Mouse (Mus musculus): ENCODE data around the gene Arid4b. TPM values are rescaled to one million over a fixed set of nuclear protein-coding genes. Genes with fewer than 3 reads are reported as not detected.

Arid4b gene
- polyA plus RNA-seq, 1 experiment from 2014 or later: 50.0 TPM

- no peak overlapping the region for H3K27ac ChIP-seq (replicated peaks; ENCODE audit: low read depth, low read length)
- H3K9ac ChIP-seq (ENCODE audit: low read depth, low read length): no peak overlapping the region
- H3K4me2 ChIP-seq (ENCODE audit: low read depth, low read length): no peak overlapping the region
- no peak overlapping the region for H3K4me3 ChIP-seq (ENCODE audit: low read depth, low read length)
- H3K36me3 ChIP-seq (ENCODE audit: control insufficient read depth, insufficient read depth, low read length): no peaks in the 10 kb centered on the region
- H3K4me1 ChIP-seq (ENCODE audit: control insufficient read depth, insufficient read depth, low read length): no peaks in the 10 kb centered on the region; the same call in 1 of the 2 replicates
- no peaks in the 10 kb centered on the region for H3K27me3 ChIP-seq (replicated peaks; ENCODE audit: control insufficient read depth, insufficient read depth, low read length)
- ATAC-seq (ENCODE audit: low read depth) (no peak), DNase-seq (ENCODE audit: low spot score) (no peak)
- no peaks in the 10 kb centered on the region for H3K9me3 ChIP-seq (ENCODE audit: control insufficient read depth, low read length)
- WGBS: 70% methylated on average over 1 of the region's 1 CpGs
Measured at GRCm38 (mm10) chr13:14111146-14111545, 48.1 kb downstream of the Arid4b start.

- peak; percentile 74; the same call in 1 of the 2 replicates for ATAC-seq (ENCODE audit: low read depth)
- H3K27ac ChIP-seq (replicated peaks; ENCODE audit: low read depth, low read length): no peak overlapping the region
- no peak overlapping the region for H3K4me2 ChIP-seq (ENCODE audit: low read depth, low read length)
- H3K9ac ChIP-seq (ENCODE audit: low read depth, low read length): no peak overlapping the region
- H3K4me3 ChIP-seq (ENCODE audit: low read depth, low read length): no peak overlapping the region
- H3K27me3 ChIP-seq (replicated peaks; ENCODE audit: control insufficient read depth, insufficient read depth, low read length): no peaks in the 10 kb centered on the region
- H3K4me1 ChIP-seq (ENCODE audit: control insufficient read depth, insufficient read depth, low read length): no peaks in the 10 kb centered on the region; the same call in 1 of the 2 replicates
- WGBS: 81% methylated on average over 4 of the region's 4 CpGs
- no peak for DNase-seq (ENCODE audit: low spot score)
- no peaks in the 10 kb centered on the region for H3K9me3 ChIP-seq (ENCODE audit: control insufficient read depth, low read length)
- H3K36me3 ChIP-seq (ENCODE audit: control insufficient read depth, insufficient read depth, low read length): no peaks in the 10 kb centered on the region
Measured at GRCm38 (mm10) chr13:14113746-14114528, 50.9 kb downstream of the Arid4b start.

- Histone ChIP-seq H3K9ac (ENCODE audit: low read depth, low read length) (no peak overlapping the region), H3K4me1 (ENCODE audit: control insufficient read depth, insufficient read depth, low read length) (no peaks in the 10 kb centered on the region; the same call in 1 of the 2 replicates), H3K4me3 (ENCODE audit: low read depth, low read length) (no peak overlapping the region), H3K36me3 (ENCODE audit: control insufficient read depth, insufficient read depth, low read length) (no peaks in the 10 kb centered on the region), H3K9me3 (ENCODE audit: control insufficient read depth, low read length) (no peaks in the 10 kb centered on the region), H3K4me2 (ENCODE audit: low read depth, low read length) (no peak overlapping the region), H3K27ac (replicated peaks; ENCODE audit: low read depth, low read length) (no peak overlapping the region), H3K27me3 (replicated peaks; ENCODE audit: control insufficient read depth, insufficient read depth, low read length) (no peaks in the 10 kb centered on the region)
- ATAC-seq (ENCODE audit: low read depth) (no peak), DNase-seq (ENCODE audit: low spot score) (no peak)
- WGBS: 95% methylated on average over 2 of the region's 2 CpGs
Measured at GRCm38 (mm10) chr13:14115805-14116204, 52.8 kb downstream of the Arid4b start.

GRCm38 (mm10) chr13:14131651-14132050 is 68.6 kb downstream of the Arid4b start:
- Histone ChIP-seq H3K9ac (ENCODE audit: low read depth, low read length) (no peak overlapping the region), H3K4me2 (ENCODE audit: low read depth, low read length) (no peak overlapping the region), H3K9me3 (ENCODE audit: control insufficient read depth, low read length) (no peaks in the 10 kb centered on the region), H3K4me3 (ENCODE audit: low read depth, low read length) (no peak overlapping the region), H3K27ac (replicated peaks; ENCODE audit: low read depth, low read length) (no peak overlapping the region), H3K27me3 (replicated peaks; ENCODE audit: control insufficient read depth, insufficient read depth, low read length) (no peaks in the 10 kb centered on the region), H3K4me1 (ENCODE audit: control insufficient read depth, insufficient read depth, low read length) (no peaks in the 10 kb centered on the region), H3K36me3 (ENCODE audit: control insufficient read depth, insufficient read depth, low read length) (peaks cover 40% of the 10 kb centered on the region)
- WGBS: 90% methylated on average over 1 of the region's 1 CpGs
- ATAC-seq (ENCODE audit: low read depth): no peak
- no peak for DNase-seq (ENCODE audit: low spot score)

GRCm38 (mm10) chr13:14142294-14142966 is 79.4 kb downstream of the Arid4b start:
- WGBS: 87% methylated on average over 2 of the region's 2 CpGs
- no peak overlapping the region for H3K4me2 ChIP-seq (ENCODE audit: low read depth, low read length)
- DNase-seq (ENCODE audit: low spot score) (no peak), ATAC-seq (ENCODE audit: low read depth) (no peak)
- H3K9me3 ChIP-seq (ENCODE audit: control insufficient read depth, low read length): no peaks in the 10 kb centered on the region
- no peak overlapping the region for H3K27ac ChIP-seq (replicated peaks; ENCODE audit: low read depth, low read length)
- H3K4me1 ChIP-seq (ENCODE audit: control insufficient read depth, insufficient read depth, low read length): no peaks in the 10 kb centered on the region
- H3K4me3 ChIP-seq (ENCODE audit: low read depth, low read length): no peak overlapping the region
- no peaks in the 10 kb centered on the region for H3K27me3 ChIP-seq (replicated peaks; ENCODE audit: control insufficient read depth, insufficient read depth, low read length)
- no peak overlapping the region for H3K9ac ChIP-seq (ENCODE audit: low read depth, low read length)
- H3K36me3 ChIP-seq (ENCODE audit: control insufficient read depth, insufficient read depth, low read length): peaks cover 23% of the 10 kb centered on the region

- 90% methylated on average over 1 of the region's 1 CpGs for WGBS
Measured at GRCm38 (mm10) chr13:14177989-14178388, 115.0 kb downstream of the Arid4b start.

GRCm38 (mm10) chr13:14179669-14180068 is 116.6 kb downstream of the Arid4b start:
- H3K9me3 ChIP-seq (ENCODE audit: control insufficient read depth, low read length): no peaks in the 10 kb centered on the region
- DNase-seq (ENCODE audit: low spot score) (no peak), ATAC-seq (ENCODE audit: low read depth) (no peak)
- H3K4me2 ChIP-seq (ENCODE audit: low read depth, low read length): no peak overlapping the region
- H3K27me3 ChIP-seq (replicated peaks; ENCODE audit: control insufficient read depth, insufficient read depth, low read length): no peaks in the 10 kb centered on the region
- no peak overlapping the region for H3K4me3 ChIP-seq (ENCODE audit: low read depth, low read length)
- H3K36me3 ChIP-seq (ENCODE audit: control insufficient read depth, insufficient read depth, low read length): 0 out of 2 replicates have a peak, but pooled peaks cover 8% of the 10 kb centered on the region
- H3K9ac ChIP-seq (ENCODE audit: low read depth, low read length): no peak overlapping the region
- H3K27ac ChIP-seq (replicated peaks; ENCODE audit: low read depth, low read length): no peak overlapping the region
- 70% methylated on average over 3 of the region's 3 CpGs for WGBS
- no peaks in the 10 kb centered on the region for H3K4me1 ChIP-seq (ENCODE audit: control insufficient read depth, insufficient read depth, low read length)

More at GRCm38 (mm10) chr13:14177989-14178388, 115.0 kb downstream of the Arid4b start:
- Histone ChIP-seq H3K36me3 (ENCODE audit: control insufficient read depth, insufficient read depth, low read length) (0 out of 2 replicates have a peak, but pooled peaks cover 5% of the 10 kb centered on the region), H3K27me3 (replicated peaks; ENCODE audit: control insufficient read depth, insufficient read depth, low read length) (no peaks in the 10 kb centered on the region), H3K9me3 (ENCODE audit: control insufficient read depth, low read length) (no peaks in the 10 kb centered on the region), H3K4me2 (ENCODE audit: low read depth, low read length) (no peak overlapping the region), H3K4me1 (ENCODE audit: control insufficient read depth, insufficient read depth, low read length) (no peaks in the 10 kb centered on the region), H3K4me3 (ENCODE audit: low read depth, low read length) (no peak overlapping the region), H3K27ac (replicated peaks; ENCODE audit: low read depth, low read length) (no peak overlapping the region), H3K9ac (ENCODE audit: low read depth, low read length) (no peak overlapping the region)
- DNase-seq (ENCODE audit: low spot score): peak; percentile 10
- no peak; the same call in 1 of the 2 replicates for ATAC-seq (ENCODE audit: low read depth)

- H3K27ac ChIP-seq (replicated peaks; ENCODE audit: low read depth, low read length): no peak overlapping the region
- no peaks in the 10 kb centered on the region for H3K27me3 ChIP-seq (replicated peaks; ENCODE audit: control insufficient read depth, insufficient read depth, low read length)
- no peaks in the 10 kb centered on the region for H3K4me1 ChIP-seq (ENCODE audit: control insufficient read depth, insufficient read depth, low read length)
- no peak overlapping the region for H3K4me2 ChIP-seq (ENCODE audit: low read depth, low read length)
- 51% methylated on average over 2 of the region's 2 CpGs for WGBS
- no peak for DNase-seq (ENCODE audit: low spot score)
- ATAC-seq (ENCODE audit: low read depth): no peak
- no peaks in the 10 kb centered on the region for H3K36me3 ChIP-seq (ENCODE audit: control insufficient read depth, insufficient read depth, low read length)
- H3K4me3 ChIP-seq (ENCODE audit: low read depth, low read length): no peak overlapping the region
- no peak overlapping the region for H3K9ac ChIP-seq (ENCODE audit: low read depth, low read length)
- H3K9me3 ChIP-seq (ENCODE audit: control insufficient read depth, low read length): no peaks in the 10 kb centered on the region
Measured at GRCm38 (mm10) chr13:14245946-14246345, 182.9 kb downstream of the Arid4b start.

Measured in embryonic facial prominence, embryonic 14.5 days (tissue).